Mouse (Mus musculus) CH12.LX (cell line): ENCODE results near the gene Ltbp2.

Source experiments
- CTCF ChIP-seq, 2 experiments: IDR thresholded peaks in 1 of 2; conservative IDR thresholded peaks in 1 of 2; 2 replicates each; pipeline ENCODE4 v1.5.1; 2011 to 2012; ENCODE audit warnings: low read depth in 2 of 2, low read length in 2 of 2, improper control_type of control experiment in 1 of 2, inconsistent platforms in 1 of 2, mild to moderate bottlenecking in 1 of 2, moderate library complexity in 1 of 2
- EP300 ChIP-seq: IDR thresholded peaks from 2 replicates; pipeline ENCODE4 v1.6.1; 2011; ENCODE audit warnings: low read length, improper control_type of control experiment
- HCFC1 ChIP-seq: IDR thresholded peaks from 2 replicates; pipeline ENCODE4 v1.6.1; 2012; ENCODE audit warnings: low read depth, mild to moderate bottlenecking, inconsistent platforms, low read length, improper control_type of control experiment
- JUN ChIP-seq: IDR thresholded peaks from 2 replicates; pipeline ENCODE4 v1.6.1; 2011; ENCODE audit warnings: low read depth, mild to moderate bottlenecking, low read length, improper control_type of control experiment, moderate library complexity; ENCODE audit not compliant: insufficient read depth
- MAFK ChIP-seq: IDR thresholded peaks from 2 replicates; pipeline ENCODE4 v1.6.1; 2011; ENCODE audit warnings: low read length, improper control_type of control experiment; ENCODE audit not compliant: insufficient replicate concordance
- ZMIZ1 ChIP-seq: IDR thresholded peaks from 2 replicates; pipeline ENCODE4 v1.6.1; 2012; ENCODE audit warnings: low read depth, mild to moderate bottlenecking, inconsistent platforms, low read length, improper control_type of control experiment

- TF ChIP-seq HCFC1 (no peak), CTCF (conservative IDR thresholded peaks at IDR 0.05 in 1 of 2, IDR thresholded peaks at IDR 0.05 in 1 of 2; ENCODE audit: low read depth in 2 of 2, low read length in 2 of 2) (no peak), EP300 (no peak), MAFK (no peak), JUN (no peak), ZMIZ1 (no peak)
Observed at GRCm38 (mm10) chr12:84914959-84915358, 38.6 kb upstream of the Ltbp2 start.
